Mouse (Mus musculus) CD8-positive naive resting alpha-beta T cell, adult 2 months (primary cell): ENCODE measurements around the gene Pgm3.
"Not testable (repeated sequence)": the region's sequence is repeated elsewhere in the genome, so short reads cannot be mapped to it uniquely, and the experiment has no call there.

Experiments used
- DNase-seq, 2 experiments: peaks; one replicate each; pipeline ENCODE4 v3.0.0; 2022; ENCODE audit warnings: low read depth in 2 of 2, low spot score in 2 of 2

The Pgm3 gene

GRCm38 (mm10) chr9:86571540-86572135, at the start of gene Pgm3, which contains the start of gene Rwdd2a:
Pgm3 (minus strand) TSS chr9:86571842.
Rwdd2a (plus strand) TSS chr9:86571991.
- DNase-seq, result peak; percentile 92 to 97

- DNase-seq, result no peak
These were observed 47.9 kb upstream of the Pgm3 start for GRCm38 (mm10) chr9:86619341-86620139.

GRCm38 (mm10) chr9:86617837-86618492, 46.3 kb upstream of the Pgm3 start:
- no peak for DNase-seq

GRCm38 (mm10) chr9:86615765-86616164, 44.1 kb upstream of the Pgm3 start:
- no peak for DNase-seq

GRCm38 (mm10) chr9:86612091-86612490, 40.4 kb upstream of the Pgm3 start:
- no peak for DNase-seq

- DNase-seq, result no peak
These were observed 34.1 kb upstream of the Pgm3 start for GRCm38 (mm10) chr9:86605776-86606175.

GRCm38 (mm10) chr9:86599723-86600303, 28.2 kb upstream of the Pgm3 start:
- no peak for DNase-seq

- DNase-seq, result not testable (repeated sequence)
These were observed 25.3 kb upstream of the Pgm3 start for GRCm38 (mm10) chr9:86596983-86597382.

GRCm38 (mm10) chr9:86594357-86594767, 22.7 kb upstream of the Pgm3 start:
- DNase-seq, result not testable (repeated sequence)

- peak in 1 of 2 experiments; percentile 15 for DNase-seq
These were observed 21.3 kb upstream of the Pgm3 start for GRCm38 (mm10) chr9:86592676-86593668.

GRCm38 (mm10) chr9:86587019-86587795, 15.6 kb upstream of the Pgm3 start:
- DNase-seq, result no peak

- DNase-seq, result peak; percentile 48 to 67
These were observed 12.1 kb upstream of the Pgm3 start for GRCm38 (mm10) chr9:86583740-86584139.

- no peak for DNase-seq
These were observed 8.0 kb upstream of the Pgm3 start for GRCm38 (mm10) chr9:86579657-86580056.

GRCm38 (mm10) chr9:86575178-86575577, 3.5 kb upstream of the Pgm3 start:
- no peak for DNase-seq

GRCm38 (mm10) chr9:86573616-86574303, 2.1 kb upstream of the Pgm3 start:
- no peak for DNase-seq

- peak; percentile 79 to 91 for DNase-seq
These were observed 1.1 kb upstream of the Pgm3 start for GRCm38 (mm10) chr9:86572636-86573291.

- DNase-seq, result no peak
These were observed 554 bp upstream of the Pgm3 start for GRCm38 (mm10) chr9:86572196-86572595.

GRCm38 (mm10) chr9:86570946-86571345, 696 bp downstream of the Pgm3 start:
- DNase-seq, result no peak
